Mouse (Mus musculus) embryonic fibroblast, embryonic 13.5 days (primary cell): ENCODE results near the gene Sap30bp.

ENCODE experiments used
- CTCF ChIP-seq: IDR thresholded peaks from 2 replicates; pipeline ENCODE4 v1.5.1; 2011; ENCODE audit warnings: mild to moderate bottlenecking, control low read depth, low read length, moderate library complexity, borderline replicate concordance; ENCODE audit not compliant: insufficient read depth
- POLR2A ChIP-seq: IDR thresholded peaks from 2 replicates; pipeline ENCODE4 v1.6.1; 2011; ENCODE audit warnings: low read depth, mild to moderate bottlenecking, control low read depth, low read length, moderate library complexity

DNA sequence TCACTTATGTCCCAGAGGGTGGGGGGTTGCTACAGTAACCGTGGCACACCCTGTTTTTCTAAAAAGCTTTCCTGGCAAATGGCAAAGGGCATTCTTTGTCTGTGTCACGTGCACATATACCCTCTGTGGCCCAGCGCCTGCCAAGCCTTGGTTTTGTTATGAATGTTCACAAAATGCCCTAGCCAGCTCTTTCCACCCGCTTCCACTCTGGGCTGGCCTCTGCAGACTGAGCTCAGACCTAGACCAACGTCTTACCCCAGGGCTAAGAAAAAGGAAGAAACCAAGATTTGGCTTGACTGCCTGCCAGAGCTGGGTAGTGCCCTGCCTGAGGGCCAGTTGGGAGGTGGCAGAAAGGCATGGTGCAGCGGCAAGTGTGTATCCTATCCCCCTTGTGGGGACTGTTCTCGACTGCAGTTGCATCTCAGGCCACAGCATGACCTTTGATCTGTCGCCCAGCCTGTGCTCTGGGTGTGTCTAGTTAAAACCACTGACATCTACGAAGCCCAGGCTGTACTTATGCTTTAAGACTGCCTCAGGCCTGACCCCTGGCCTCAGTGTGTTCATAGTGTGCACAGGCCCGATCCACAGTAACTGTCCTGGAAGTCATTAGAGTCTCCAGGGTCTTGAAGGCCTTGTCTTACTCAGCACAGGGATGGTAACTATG is 22.2 kb downstream of the Sap30bp start:
- TF ChIP-seq CTCF (no peak), POLR2A (no peak)
